Mouse (Mus musculus) spleen, adult 18-20 months (tissue): ENCODE measurements around the gene Inpp5k.

Experiments
- DNase-seq, 2 experiments: peaks; one replicate each; pipeline ENCODE4 v3.0.0; 2022; ENCODE audit warnings: mixed read lengths in 2 of 2

Inpp5k gene

GRCm38 (mm10) chr11:75655621-75656545 lies 25.1 kb downstream of the Inpp5k start:
- DNase-seq, result peak; percentile 80 to 87

GRCm38 (mm10) chr11:75656621-75657590 lies 26.1 kb downstream of the Inpp5k start:
- peak; percentile 48 to 52 for DNase-seq

- no peak for DNase-seq
Observed at GRCm38 (mm10) chr11:75657841-75658240, 27.1 kb downstream of the Inpp5k start.

GRCm38 (mm10) chr11:75658311-75658710 lies 27.5 kb downstream of the Inpp5k start:
- no peak for DNase-seq

- no peak for DNase-seq
Observed at GRCm38 (mm10) chr11:75658996-75659750, 28.4 kb downstream of the Inpp5k start.

- DNase-seq, result no peak
Observed at GRCm38 (mm10) chr11:75660081-75660590, 29.3 kb downstream of the Inpp5k start.

- DNase-seq, result no peak
Observed at GRCm38 (mm10) chr11:75660941-75661800, 30.4 kb downstream of the Inpp5k start.

GRCm38 (mm10) chr11:75662131-75662530 lies 31.3 kb downstream of the Inpp5k start:
- no peak for DNase-seq

GRCm38 (mm10) chr11:75666296-75666695 lies 35.5 kb downstream of the Inpp5k start:
- DNase-seq, result no peak

GRCm38 (mm10) chr11:75668621-75669020 lies 37.8 kb downstream of the Inpp5k start:
- DNase-seq, result no peak

- DNase-seq, result no peak
Observed at GRCm38 (mm10) chr11:75669176-75669852, 38.5 kb downstream of the Inpp5k start.

- no peak for DNase-seq
Observed at GRCm38 (mm10) chr11:75669853-75670200, 39.0 kb downstream of the Inpp5k start.

- DNase-seq, result no peak
Observed at GRCm38 (mm10) chr11:75671426-75672180, 40.8 kb downstream of the Inpp5k start.

GRCm38 (mm10) chr11:75673411-75673810 lies 42.6 kb downstream of the Inpp5k start:
- DNase-seq, result no peak

- no peak for DNase-seq
Observed at GRCm38 (mm10) chr11:75674875-75675274, 44.1 kb downstream of the Inpp5k start.

GRCm38 (mm10) chr11:75677881-75678746 lies 47.3 kb downstream of the Inpp5k start:
- DNase-seq, result no peak

GRCm38 (mm10) chr11:75678747-75679438 lies 48.1 kb downstream of the Inpp5k start, which contains the start of gene Crk:
Gene Crk, plus strand, starts transcription at chr11:75679259.
- peak; percentile 99 for DNase-seq
